Mouse (Mus musculus) hindbrain, embryonic 12.5 days (tissue): ENCODE data around the gene Timm8b. TPM values are rescaled to one million over a fixed set of nuclear protein-coding genes. Genes with fewer than 3 reads are reported as not detected.

Experiments used
- ATAC-seq: fragments of 200-750 bp; cut with Nextera tagmentation; 2 replicates; pipeline ENCODE4 v1.8.0; 2017; ENCODE audit warnings: moderate TSS enrichment; ENCODE audit not compliant: low FRiP score
- H3K27ac ChIP-seq: fragments of 300-500 bp; sonication (generic); 2 replicates; pipeline ENCODE4 v1.5.1; 2016; ENCODE audit warnings: mild to moderate bottlenecking
- H3K27me3 ChIP-seq: fragments of 300-500 bp; sonication (generic); 2 replicates; pipeline ENCODE4 v1.6.1; 2016; ENCODE audit warnings: mild to moderate bottlenecking
- H3K36me3 ChIP-seq: fragments of 300-500 bp; sonication (generic); 2 replicates; pipeline ENCODE4 v1.6.1; 2016; ENCODE audit warnings: mild to moderate bottlenecking
- H3K4me1 ChIP-seq: fragments of 300-500 bp; sonication (generic); 2 replicates; pipeline ENCODE4 v1.6.1; 2016
- H3K4me2 ChIP-seq: fragments of 300-500 bp; sonication (generic); replicated peaks from 2 replicates; pipeline ENCODE4 v1.6.1; 2016; ENCODE audit warnings: mild to moderate bottlenecking
- H3K4me3 ChIP-seq: fragments of 300-500 bp; sonication (generic); 2 replicates; pipeline ENCODE4 v1.5.1; 2016; ENCODE audit warnings: mild to moderate bottlenecking
- H3K9ac ChIP-seq: fragments of 300-500 bp; sonication (generic); 2 replicates; pipeline ENCODE4 v1.6.1; 2016; ENCODE audit warnings: mild to moderate bottlenecking, moderate library complexity
- H3K9me3 ChIP-seq: fragments of 300-500 bp; sonication (generic); replicated peaks from 2 replicates; pipeline ENCODE4 v1.6.1; 2016; ENCODE audit warnings: mild to moderate bottlenecking
- WGBS: fragments of 180-500 bp; shearing (Covaris S2); methylation state at CpG from one replicate; pipeline ENCODE4 v1.1.7; 2016; 5-methylcytosine and 5-hydroxymethylcytosine counted together
- polyA plus RNA-seq: library from polyadenylated mRNA; unstranded; fragments of >200 nt; fragmentation: Nextera tagmentation; extraction: Ambion mirVana; gene quantifications from 2 replicates; pipeline ENCODE4 v1.2.1, GENCODE M21; 2016

Timm8b gene
- 280 and 325 TPM in 2 replicates for polyA plus RNA-seq

DNA sequence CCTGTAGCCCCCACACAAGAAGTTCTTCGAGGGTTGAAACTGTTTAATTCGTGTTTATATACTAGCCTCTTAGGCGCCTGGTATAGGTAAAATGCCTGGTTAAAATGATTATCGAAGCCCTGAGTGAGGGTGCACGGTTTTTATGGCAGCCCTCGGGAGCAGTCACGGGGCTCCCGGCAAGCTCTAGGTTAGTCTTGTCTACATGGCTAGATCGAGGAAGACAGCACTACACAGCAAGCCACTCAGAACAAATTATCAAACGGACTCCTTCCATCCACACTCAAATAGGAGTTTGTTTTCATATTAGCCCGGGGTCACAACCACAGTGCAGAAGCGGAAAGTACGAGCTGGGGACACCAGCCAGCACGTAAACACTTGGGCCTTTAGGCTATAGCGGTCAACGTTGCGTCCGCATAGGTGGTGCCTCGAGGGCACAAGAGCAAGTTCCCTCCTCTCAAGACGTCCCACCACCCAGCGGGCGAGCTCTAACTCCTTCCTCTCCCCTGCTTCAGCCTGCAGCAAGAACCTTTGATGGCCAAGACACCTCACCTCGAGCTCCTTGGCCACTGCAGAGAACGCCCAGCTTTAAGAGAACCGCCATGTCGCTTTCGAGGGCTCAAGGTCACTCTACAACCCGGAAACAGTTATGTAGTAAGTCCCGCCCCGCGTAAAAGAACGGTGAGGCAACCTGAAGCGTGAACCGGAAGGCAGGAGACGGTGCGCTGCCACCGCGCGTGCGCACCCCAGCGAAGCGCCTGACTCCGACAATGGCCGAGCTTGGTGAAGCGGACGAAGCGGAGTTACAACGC is at the start of gene Timm8b, which contains the start of gene Sdhd:
Gene Timm8b (plus strand): TSS at position 722 of the 809 bp plus-strand sequence.
Gene Sdhd (minus strand): TSS at position 624 of the 809 bp plus-strand sequence.
- 1% methylated on average over 48 of the region's 48 CpGs for WGBS
- Histone ChIP-seq H3K4me1 (peaks cover 25% of the 10 kb centered on the region), H3K4me3 (peak within 1 kb of the TSS; percentile 85), H3K9ac (peak within 1 kb of the TSS; percentile 90), H3K27me3 (no peaks in the 10 kb centered on the region), H3K27ac (peak within 1 kb of the TSS; percentile 89), H3K36me3 (peaks cover 35% of the 10 kb centered on the region), H3K9me3 (no peaks in the 10 kb centered on the region), H3K4me2 (peak within 1 kb of the TSS; percentile 91)
- ATAC-seq, result peak; percentile 98

DNA sequence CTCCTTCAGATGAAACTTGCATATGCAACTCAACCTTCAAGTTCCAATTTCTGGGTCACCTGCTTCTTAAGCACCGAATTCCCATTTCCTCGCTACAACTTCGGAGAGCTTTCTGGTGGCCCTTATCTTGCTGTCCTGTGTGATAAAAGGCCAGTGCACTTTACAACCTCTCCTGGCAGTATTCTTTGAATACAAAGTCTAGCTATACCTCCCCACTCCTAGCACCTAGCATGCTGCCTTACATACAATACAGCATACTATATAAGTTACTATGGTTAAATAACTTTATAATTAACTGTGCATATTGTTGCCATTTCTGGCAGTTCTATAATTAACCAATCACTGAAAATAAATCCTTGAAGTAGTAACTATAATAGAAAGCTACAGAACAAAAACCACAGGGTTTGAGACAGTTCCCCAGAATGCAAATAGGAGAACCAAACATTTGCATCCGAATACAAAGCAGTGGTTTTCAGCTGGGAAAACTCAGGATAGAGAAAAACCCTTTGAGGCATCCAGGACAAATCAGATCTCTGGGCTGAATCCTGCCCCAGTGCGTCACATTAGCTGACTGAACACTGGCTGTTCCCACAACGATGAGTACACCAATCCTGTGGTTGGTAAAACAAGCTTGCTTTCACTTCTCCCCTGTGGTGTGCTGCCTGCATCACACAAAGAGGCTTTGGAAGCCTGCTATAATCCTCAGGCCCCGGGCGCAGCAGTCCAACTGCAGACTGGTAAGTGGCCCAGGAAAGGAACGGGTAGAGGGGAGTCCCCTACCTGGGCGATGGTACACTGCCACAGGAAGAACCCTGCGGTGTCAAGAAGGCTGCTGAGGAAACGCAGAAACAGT is 49.2 kb upstream of the Timm8b start, which contains the start of gene Il18:
Gene Il18 (plus strand): TSS at position 587 of the 853 bp plus-strand sequence.
- Histone ChIP-seq H3K36me3 (no peaks in the 10 kb centered on the region), H3K9ac (peak within 1 kb of the TSS; percentile 44; the same call in 1 of the 2 replicates), H3K4me1 (peaks cover 7% of the 10 kb centered on the region; the same call in 1 of the 2 replicates), H3K4me2 (peak within 1 kb of the TSS; percentile 43), H3K4me3 (peak within 1 kb of the TSS; percentile 16), H3K27ac (peak within 1 kb of the TSS; percentile 74), H3K27me3 (no peaks in the 10 kb centered on the region), H3K9me3 (no peaks in the 10 kb centered on the region)
- peak; percentile 86 for ATAC-seq
- 22% methylated on average over 12 of the region's 12 CpGs for WGBS

- Histone ChIP-seq H3K9me3 (no peaks in the 10 kb centered on the region), H3K27ac (peak within 1 kb of the TSS; percentile 74), H3K27me3 (no peaks in the 10 kb centered on the region), H3K4me1 (peaks cover 7% of the 10 kb centered on the region; the same call in 1 of the 2 replicates), H3K4me3 (peak within 1 kb of the TSS; percentile 16), H3K9ac (peak within 1 kb of the TSS; percentile 44; the same call in 1 of the 2 replicates), H3K4me2 (peak within 1 kb of the TSS; percentile 43), H3K36me3 (no peaks in the 10 kb centered on the region)
- peak; percentile 60 for ATAC-seq
- WGBS, result 13% methylated on average over 2 of the region's 2 CpGs
Measured at GRCm38 (mm10) chr9:50555094-50555446, 48.6 kb upstream of the Timm8b start, which contains the start of gene Bco2. Bco2 (minus strand) TSS chr9:50555181.

GRCm38 (mm10) chr9:50561145-50561917 is 42.4 kb upstream of the Timm8b start, which contains the start of gene Tex12:
Tex12 (minus strand) TSS chr9:50561325.
- WGBS, result 88% methylated on average over 38 of the region's 38 CpGs
- Histone ChIP-seq H3K4me1 (no peaks in the 10 kb centered on the region), H3K27ac (no peak within 1 kb of the TSS), H3K27me3 (no peaks in the 10 kb centered on the region), H3K4me2 (no peak within 1 kb of the TSS), H3K4me3 (no peak within 1 kb of the TSS), H3K9me3 (peaks cover 4% of the 10 kb centered on the region; the same call in 1 of the 2 replicates), H3K36me3 (no peaks in the 10 kb centered on the region), H3K9ac (no peak within 1 kb of the TSS)
- no peak for ATAC-seq

- Histone ChIP-seq H3K9me3 (peaks cover 4% of the 10 kb centered on the region; the same call in 1 of the 2 replicates), H3K9ac (no peak overlapping the region), H3K4me2 (no peak overlapping the region), H3K27me3 (no peaks in the 10 kb centered on the region), H3K36me3 (no peaks in the 10 kb centered on the region), H3K4me1 (no peaks in the 10 kb centered on the region), H3K4me3 (no peak overlapping the region), H3K27ac (no peak overlapping the region)
- 84% methylated on average over 2 of the region's 2 CpGs for WGBS
- ATAC-seq, result no peak
Measured at GRCm38 (mm10) chr9:50561918-50562360, 41.8 kb upstream of the Timm8b start.

- H3K4me2 ChIP-seq, result no peak overlapping the region
- ATAC-seq, result no peak
- WGBS, result 77% methylated on average over 7 of the region's 7 CpGs
- H3K4me1 ChIP-seq, result no peaks in the 10 kb centered on the region
- no peak overlapping the region for H3K4me3 ChIP-seq
- no peak overlapping the region for H3K9ac ChIP-seq
- no peaks in the 10 kb centered on the region for H3K36me3 ChIP-seq
- no peak overlapping the region for H3K27ac ChIP-seq
- H3K9me3 ChIP-seq, result peaks cover 4% of the 10 kb centered on the region; the same call in 1 of the 2 replicates
- H3K27me3 ChIP-seq, result no peaks in the 10 kb centered on the region
Measured at GRCm38 (mm10) chr9:50565173-50565572, 38.5 kb upstream of the Timm8b start.

GRCm38 (mm10) chr9:50565940-50566339 is 37.8 kb upstream of the Timm8b start:
- WGBS, result 85% methylated on average over 4 of the region's 4 CpGs
- H3K4me2 ChIP-seq, result no peak overlapping the region
- no peaks in the 10 kb centered on the region for H3K36me3 ChIP-seq
- H3K4me3 ChIP-seq, result no peak overlapping the region
- H3K4me1 ChIP-seq, result no peaks in the 10 kb centered on the region
- no peak for ATAC-seq
- no peaks in the 10 kb centered on the region for H3K27me3 ChIP-seq
- no peak overlapping the region for H3K9ac ChIP-seq
- peaks cover 4% of the 10 kb centered on the region; the same call in 1 of the 2 replicates for H3K9me3 ChIP-seq
- H3K27ac ChIP-seq, result no peak overlapping the region

DNA sequence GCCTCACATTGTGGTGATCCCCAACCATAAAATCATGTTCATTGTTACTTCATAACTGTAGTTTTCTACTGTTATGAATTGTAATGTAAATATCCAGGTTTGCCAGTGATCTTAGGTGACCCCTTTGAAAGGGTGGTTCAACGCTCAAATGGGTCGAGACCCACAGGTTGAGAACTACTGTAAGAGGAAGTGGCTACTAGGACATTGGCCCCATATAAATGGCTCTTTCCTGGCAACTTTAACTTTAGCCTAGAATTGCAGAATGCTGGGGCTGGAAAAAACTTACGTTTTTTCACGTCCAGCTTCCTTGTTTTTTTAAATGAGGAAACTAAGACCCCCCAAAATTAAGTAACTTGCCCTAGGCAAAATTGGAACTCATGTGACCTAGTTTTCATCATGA is 36.3 kb upstream of the Timm8b start:
- H3K36me3 ChIP-seq, result no peaks in the 10 kb centered on the region
- WGBS, result 95% methylated on average over 4 of the region's 4 CpGs
- no peaks in the 10 kb centered on the region for H3K27me3 ChIP-seq
- ATAC-seq, result no peak
- H3K4me3 ChIP-seq, result no peak overlapping the region
- H3K27ac ChIP-seq, result no peak overlapping the region
- no peak overlapping the region for H3K4me2 ChIP-seq
- H3K9me3 ChIP-seq, result no peaks in the 10 kb centered on the region
- H3K4me1 ChIP-seq, result no peaks in the 10 kb centered on the region
- H3K9ac ChIP-seq, result no peak overlapping the region

DNA sequence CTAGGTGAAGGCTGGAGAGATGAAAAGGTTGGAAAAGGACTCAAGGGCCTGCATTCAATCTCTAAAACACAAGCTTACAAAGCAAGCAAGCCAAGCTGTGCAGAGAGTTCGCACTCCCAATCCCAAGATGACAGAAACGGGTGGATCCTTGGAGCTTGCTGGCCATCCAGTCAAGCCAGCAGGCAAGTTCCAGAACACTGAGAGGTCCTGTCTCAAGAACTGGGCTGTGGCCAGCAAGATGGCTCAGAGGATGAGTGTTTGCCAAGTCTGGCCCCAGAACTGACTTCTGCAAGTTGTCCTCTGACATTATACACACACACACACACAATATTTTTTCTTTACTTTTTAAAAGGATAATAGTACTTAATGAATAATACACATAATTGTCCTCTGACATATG is 35.8 kb upstream of the Timm8b start:
- Histone ChIP-seq H3K9me3 (no peaks in the 10 kb centered on the region), H3K4me3 (no peak overlapping the region), H3K4me2 (no peak overlapping the region), H3K4me1 (no peaks in the 10 kb centered on the region), H3K27me3 (no peaks in the 10 kb centered on the region), H3K27ac (no peak overlapping the region), H3K36me3 (no peaks in the 10 kb centered on the region), H3K9ac (no peak overlapping the region)
- 83% methylated on average over 2 of the region's 2 CpGs for WGBS
- no peak for ATAC-seq

DNA sequence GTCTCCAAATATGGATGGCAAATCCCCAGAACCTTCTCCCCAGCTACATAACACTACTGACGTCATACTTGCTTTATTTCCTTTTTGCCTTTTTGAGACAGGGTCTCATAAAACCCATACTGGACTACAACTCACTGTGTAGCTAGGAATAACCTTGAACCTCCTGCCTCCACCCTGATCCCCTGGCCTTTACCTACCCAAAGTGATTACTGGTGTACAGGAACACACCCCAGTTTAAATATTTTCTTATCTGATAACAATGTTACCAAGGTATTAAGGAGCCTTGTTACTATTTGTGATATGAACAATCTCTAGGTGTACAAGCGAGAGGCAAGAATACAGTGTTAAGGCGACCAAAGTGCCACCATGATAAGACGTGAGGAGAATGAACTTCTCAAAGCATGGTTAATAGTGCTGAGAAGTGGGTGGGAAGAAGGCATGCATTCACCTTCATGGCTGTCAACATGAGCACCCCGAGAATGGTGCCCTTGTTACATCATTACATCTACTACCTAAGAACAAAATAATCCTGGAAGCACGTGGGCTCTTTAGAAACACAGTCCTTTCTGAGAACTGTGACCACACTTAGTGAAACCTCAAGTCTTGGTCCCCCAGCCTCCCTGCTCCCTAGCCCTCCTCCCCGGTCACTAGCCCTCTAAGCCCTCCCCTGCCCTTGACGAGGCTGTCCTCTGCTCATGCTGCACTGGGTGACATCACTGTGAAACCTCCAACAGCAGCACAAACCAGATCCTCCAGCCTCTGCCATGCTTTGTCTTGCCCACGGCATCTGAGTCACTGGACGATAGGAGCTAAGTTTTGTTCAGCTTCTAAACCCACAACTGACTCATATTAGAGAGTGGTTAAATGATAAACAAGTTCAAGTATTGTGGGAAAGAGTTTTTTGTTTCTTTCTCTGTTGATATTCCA is 33.8 kb upstream of the Timm8b start:
- ATAC-seq, result no peak
- 80% methylated on average over 10 of the region's 10 CpGs for WGBS
- Histone ChIP-seq H3K9me3 (no peaks in the 10 kb centered on the region), H3K4me2 (no peak overlapping the region), H3K27me3 (no peaks in the 10 kb centered on the region), H3K27ac (no peak overlapping the region), H3K36me3 (no peaks in the 10 kb centered on the region), H3K4me1 (no peaks in the 10 kb centered on the region), H3K4me3 (no peak overlapping the region), H3K9ac (no peak overlapping the region)

- Histone ChIP-seq H3K4me1 (no peaks in the 10 kb centered on the region), H3K27ac (no peak overlapping the region), H3K27me3 (no peaks in the 10 kb centered on the region), H3K4me2 (no peak overlapping the region), H3K9me3 (no peaks in the 10 kb centered on the region), H3K4me3 (no peak overlapping the region), H3K9ac (no peak overlapping the region), H3K36me3 (no peaks in the 10 kb centered on the region)
- 42% methylated on average over 4 of the region's 4 CpGs for WGBS
- ATAC-seq, result no peak
Measured at GRCm38 (mm10) chr9:50580370-50580769, 23.3 kb upstream of the Timm8b start.
